Mouse (Mus musculus) spleen, adult 2 months (tissue): Measurements from ENCODE around the gene Ms4a3. TPM values are rescaled to one million over a fixed set of nuclear protein-coding genes. Genes with fewer than 3 reads are reported as not detected.

Experiments
- DNase-seq, 2 experiments: peaks; one replicate each; pipeline versions ENCODE4 v3.0.0 to v3.0.0-alpha.2; 2012 to 2021; ENCODE audit warnings: low spot score in 2 of 2, low read depth in 1 of 2
- H3K27ac ChIP-seq: fragments of 200-500 bp; 2 replicates; pipeline ENCODE4 v1.5.1; 2012; ENCODE audit warnings: low read length, inconsistent platforms; ENCODE audit not compliant: insufficient read depth
- H3K27me3 ChIP-seq: fragments of 200-500 bp; 2 replicates; pipeline ENCODE4 v1.6.1; 2012; ENCODE audit warnings: mild to moderate bottlenecking, moderate library complexity, low read length, inconsistent platforms; ENCODE audit not compliant: control insufficient read depth, insufficient read depth
- H3K36me3 ChIP-seq: fragments of 200-500 bp; 2 replicates; pipeline ENCODE4 v1.6.1; 2012; ENCODE audit warnings: mild to moderate bottlenecking, low read length, inconsistent platforms; ENCODE audit not compliant: control insufficient read depth, insufficient read depth
- H3K4me1 ChIP-seq: fragments of 200-500 bp; 2 replicates; pipeline ENCODE4 v1.6.1; 2011; ENCODE audit warnings: inconsistent platforms; ENCODE audit not compliant: control insufficient read depth, insufficient read depth, insufficient read length
- H3K4me3 ChIP-seq: fragments of 200-500 bp; 2 replicates; pipeline ENCODE4 v1.5.1; 2011; ENCODE audit warnings: mild to moderate bottlenecking, inconsistent platforms; ENCODE audit not compliant: insufficient read depth, insufficient read length; ENCODE audit errors: extremely low read depth
- CTCF ChIP-seq: fragments of 200-500 bp; IDR thresholded peaks from 2 replicates; pipeline ENCODE4 v1.5.1; 2011; ENCODE audit warnings: mild to moderate bottlenecking, inconsistent platforms; ENCODE audit not compliant: insufficient read depth, insufficient read length, insufficient replicate concordance; ENCODE audit errors: extremely low read depth
- POLR2A ChIP-seq: fragments of 200-500 bp; IDR thresholded peaks from 2 replicates; pipeline ENCODE4 v1.6.1; 2011; ENCODE audit warnings: low read depth, low read length, inconsistent platforms
- WGBS: fragments of 180-500 bp; shearing (Covaris S2); methylation state at CpG from one replicate; pipeline ENCODE4 v1.1.7; 2018; 5-methylcytosine and 5-hydroxymethylcytosine counted together
- polyA plus RNA-seq: library from polyadenylated mRNA; depleted of rRNA; stranded (reverse); fragments of >200 nt; gene quantifications from 2 replicates; pipeline ENCODE4 v1.2.3, GENCODE M21; 2012; rRNA removed

Gene Ms4a3
- 1.2 and 1.7 TPM in 2 replicates for polyA plus RNA-seq

GRCm38 (mm10) chr19:11640732-11641131 is at the start of gene Ms4a3:
Gene Ms4a3 (minus strand): TSS chr19:11640851.
- H3K4me1 ChIP-seq = no peaks in the 10 kb centered on the region
- H3K36me3 ChIP-seq = no peaks in the 10 kb centered on the region
- TF ChIP-seq CTCF = no peak
- no peak for TF ChIP-seq POLR2A
- DNase-seq = no peak
- no peaks in the 10 kb centered on the region for H3K27me3 ChIP-seq
- no peak within 1 kb of the TSS for H3K27ac ChIP-seq
- no peak within 1 kb of the TSS for H3K4me3 ChIP-seq
- WGBS = 65% methylated on average over 1 of the region's 1 CpGs

- H3K4me1 ChIP-seq = no peaks in the 10 kb centered on the region
- no peak for DNase-seq
- TF ChIP-seq POLR2A (no peak), CTCF (no peak)
- H3K36me3 ChIP-seq = no peaks in the 10 kb centered on the region
- H3K27me3 ChIP-seq = no peaks in the 10 kb centered on the region
- no peak overlapping the region for H3K27ac ChIP-seq
- no peak overlapping the region for H3K4me3 ChIP-seq
These were observed 20.9 kb upstream of the Ms4a3 start for GRCm38 (mm10) chr19:11661562-11661961.

GRCm38 (mm10) chr19:11660459-11660858 is 19.8 kb upstream of the Ms4a3 start, which contains the start of gene Oosp2:
Gene Oosp2 (minus strand): TSS chr19:11660559.
- Histone ChIP-seq H3K36me3 (no peaks in the 10 kb centered on the region), H3K27me3 (no peaks in the 10 kb centered on the region), H3K27ac (no peak within 1 kb of the TSS), H3K4me3 (no peak within 1 kb of the TSS), H3K4me1 (no peaks in the 10 kb centered on the region)
- no peak for TF ChIP-seq POLR2A
- TF ChIP-seq CTCF = no peak
- 93% methylated on average over 5 of the region's 5 CpGs for WGBS
- DNase-seq = no peak

- WGBS = 69% methylated on average over 2 of the region's 2 CpGs
- TF ChIP-seq CTCF (no peak), POLR2A (no peak)
- no peak overlapping the region for H3K27ac ChIP-seq
- no peaks in the 10 kb centered on the region for H3K36me3 ChIP-seq
- no peaks in the 10 kb centered on the region for H3K4me1 ChIP-seq
- DNase-seq = no peak
- H3K4me3 ChIP-seq = no peak overlapping the region
- H3K27me3 ChIP-seq = no peaks in the 10 kb centered on the region
These were observed 18.5 kb upstream of the Ms4a3 start for GRCm38 (mm10) chr19:11659142-11659541.

GRCm38 (mm10) chr19:11649564-11649963 is 8.9 kb upstream of the Ms4a3 start:
- DNase-seq = no peak
- H3K27ac ChIP-seq = no peak overlapping the region
- no peaks in the 10 kb centered on the region for H3K4me1 ChIP-seq
- H3K4me3 ChIP-seq = no peak overlapping the region
- TF ChIP-seq POLR2A (no peak), CTCF (no peak)
- no peaks in the 10 kb centered on the region for H3K36me3 ChIP-seq
- WGBS = 87% methylated on average over 4 of the region's 4 CpGs
- no peaks in the 10 kb centered on the region for H3K27me3 ChIP-seq

GRCm38 (mm10) chr19:11646166-11646565 is 5.5 kb upstream of the Ms4a3 start:
- no peaks in the 10 kb centered on the region for H3K4me1 ChIP-seq
- 84% methylated on average over 3 of the region's 3 CpGs for WGBS
- H3K4me3 ChIP-seq = no peak overlapping the region
- no peaks in the 10 kb centered on the region for H3K36me3 ChIP-seq
- TF ChIP-seq CTCF (no peak), POLR2A (no peak)
- H3K27ac ChIP-seq = no peak overlapping the region
- no peaks in the 10 kb centered on the region for H3K27me3 ChIP-seq
- DNase-seq = no peak

- Histone ChIP-seq H3K4me1 (no peaks in the 10 kb centered on the region), H3K27me3 (no peaks in the 10 kb centered on the region), H3K27ac (no peak overlapping the region), H3K4me3 (no peak overlapping the region), H3K36me3 (no peaks in the 10 kb centered on the region)
- no peak for DNase-seq
- 80% methylated on average over 4 of the region's 4 CpGs for WGBS
- TF ChIP-seq CTCF (no peak), POLR2A (no peak)
These were observed 1.6 kb downstream of the Ms4a3 start for GRCm38 (mm10) chr19:11639038-11639437.
